Mouse (Mus musculus): ENCODE measurements around the gene Ube3a.

GRCm38 (mm10) chr7:59253373-59253772 lies 24.8 kb downstream of the Ube3a start:
- TF ChIP-seq POLR2A (IDR thresholded peaks at IDR 0.05; ENCODE audit: insufficient read depth, low read length) (no peak), CTCF (IDR thresholded peaks at IDR 0.05; ENCODE audit: low read depth, low read length) (no peak), EP300 (IDR thresholded peaks at IDR 0.05; ENCODE audit: insufficient read depth, low read depth, low read length) (no peak)
